Mouse (Mus musculus) thymus, postnatal 4 days (tissue): ENCODE data around the gene Gls.

Experiments
- DNase-seq: peaks from one replicate; pipeline ENCODE4 v3.0.0; 2021

Gls gene

GRCm38 (mm10) chr1:52119691-52120090 is 113.3 kb downstream of the Gls start:
- peak; percentile 59 for DNase-seq

GRCm38 (mm10) chr1:52118860-52119591 is 114.0 kb downstream of the Gls start, which contains the start of gene Stat1:
TSS of gene Stat1 (plus strand) at chr1:52119440.
- peak; percentile 91 for DNase-seq

DNA sequence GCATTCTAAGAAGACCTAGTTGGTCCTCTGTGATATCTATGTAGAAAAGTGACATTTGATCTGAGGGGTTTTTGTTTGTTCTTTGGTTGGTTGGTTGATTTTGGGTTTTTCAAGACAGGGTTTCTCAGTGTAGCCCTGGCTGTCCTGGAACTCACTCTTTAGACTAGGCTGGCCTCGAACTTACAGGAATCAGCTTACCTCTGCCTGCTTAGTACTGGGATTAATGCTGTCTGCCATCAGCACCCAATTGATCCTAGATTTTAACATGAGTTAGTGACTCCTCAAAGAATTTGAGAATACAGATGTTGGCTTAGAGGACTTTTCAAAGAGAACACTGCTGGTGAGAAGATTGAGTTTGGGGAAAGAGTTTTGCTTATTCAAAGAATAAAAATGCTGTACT is 115.3 kb downstream of the Gls start:
- no peak for DNase-seq

DNA sequence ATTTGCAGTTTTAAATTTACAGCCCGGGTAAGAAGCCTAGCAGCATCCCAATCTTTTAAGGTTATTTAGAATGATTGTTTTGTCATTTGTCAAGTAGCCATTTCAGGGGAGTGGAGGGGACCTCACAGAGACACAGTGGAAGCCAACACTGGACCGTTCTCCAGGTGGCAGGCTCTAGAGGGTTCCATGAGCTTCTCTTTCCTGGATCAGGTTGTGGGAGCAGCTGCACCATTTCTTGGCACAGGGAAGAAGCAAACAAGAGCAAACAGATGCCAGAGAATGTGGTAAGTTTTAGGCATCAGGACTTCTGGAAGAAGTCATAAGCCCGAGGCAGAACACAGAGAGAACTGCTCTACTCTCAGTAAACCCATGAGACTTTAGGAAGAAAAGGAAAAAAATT is 116.6 kb downstream of the Gls start:
- no peak for DNase-seq

GRCm38 (mm10) chr1:52113666-52114069 is 119.4 kb downstream of the Gls start:
- DNase-seq, result peak; percentile 99
